Mouse (Mus musculus): ENCODE results near the gene Gm5105.

The Gm5105 gene

GRCm38 (mm10) chr3:138068103-138068502, 915 bp upstream of the Gm5105 start:
- no peak for DNase-seq (ENCODE audit: low spot score)

GRCm38 (mm10) chr3:138066348-138066856, 786 bp downstream of the Gm5105 start:
- no peak for DNase-seq (ENCODE audit: low spot score)

GRCm38 (mm10) chr3:138065930-138066329, 1.3 kb downstream of the Gm5105 start:
- no peak for DNase-seq (ENCODE audit: low spot score)

GRCm38 (mm10) chr3:138064732-138065645, 2.2 kb downstream of the Gm5105 start, which contains the start of gene 1110002E22Rik:
1110002E22Rik (plus strand) TSS chr3:138065052.
- no peak for DNase-seq (ENCODE audit: low spot score)

GRCm38 (mm10) chr3:138063731-138064329, 3.4 kb downstream of the Gm5105 start:
- no peak for DNase-seq (ENCODE audit: low spot score)

GRCm38 (mm10) chr3:138062673-138063072, 4.5 kb downstream of the Gm5105 start:
- no peak for DNase-seq (ENCODE audit: low spot score)

- DNase-seq (ENCODE audit: low spot score): no peak
These were observed 5.8 kb downstream of the Gm5105 start for GRCm38 (mm10) chr3:138061205-138061911.

- DNase-seq (ENCODE audit: low spot score): no peak
These were observed 6.8 kb downstream of the Gm5105 start for GRCm38 (mm10) chr3:138060429-138060828.

GRCm38 (mm10) chr3:138058226-138058625, 9.0 kb downstream of the Gm5105 start:
- DNase-seq (ENCODE audit: low spot score): no peak

- no peak for DNase-seq (ENCODE audit: low spot score)
These were observed 10.2 kb downstream of the Gm5105 start for GRCm38 (mm10) chr3:138056976-138057375.

GRCm38 (mm10) chr3:138053969-138054368, 13.2 kb downstream of the Gm5105 start:
- no peak for DNase-seq (ENCODE audit: low spot score)

- DNase-seq (ENCODE audit: low spot score): no peak
These were observed 15.8 kb downstream of the Gm5105 start for GRCm38 (mm10) chr3:138051431-138051830.

- DNase-seq (ENCODE audit: low spot score): no peak
These were observed 16.4 kb downstream of the Gm5105 start for GRCm38 (mm10) chr3:138050772-138051171.

GRCm38 (mm10) chr3:138049555-138049954, 17.6 kb downstream of the Gm5105 start:
- no peak for DNase-seq (ENCODE audit: low spot score)

GRCm38 (mm10) chr3:138043316-138043715, 23.9 kb downstream of the Gm5105 start:
- no peak for DNase-seq (ENCODE audit: low spot score)

- no peak for DNase-seq (ENCODE audit: low spot score)
These were observed 25.4 kb downstream of the Gm5105 start for GRCm38 (mm10) chr3:138041591-138042301.

GRCm38 (mm10) chr3:138040938-138041337, 26.2 kb downstream of the Gm5105 start:
- DNase-seq (ENCODE audit: low spot score): no peak

- DNase-seq (ENCODE audit: low spot score): no peak
These were observed 33.2 kb downstream of the Gm5105 start for GRCm38 (mm10) chr3:138033986-138034385.

- DNase-seq (ENCODE audit: low spot score): no peak
These were observed 36.6 kb downstream of the Gm5105 start for GRCm38 (mm10) chr3:138030563-138030962.

GRCm38 (mm10) chr3:138029351-138029750, 37.8 kb downstream of the Gm5105 start:
- DNase-seq (ENCODE audit: low spot score): no peak

GRCm38 (mm10) chr3:138027575-138028362, 39.4 kb downstream of the Gm5105 start:
- peak; percentile 64 for DNase-seq (ENCODE audit: low spot score)
